Mouse (Mus musculus) urinary bladder, adult 2 months (tissue): ENCODE results near the gene Kif13a. TPM values are rescaled to one million over a fixed set of nuclear protein-coding genes. Genes with fewer than 3 reads are reported as not detected.

Experiments used
- DNase-seq: peaks from one replicate; pipeline ENCODE4 v3.0.0; 2022; ENCODE audit warnings: low spot score
- polyA plus RNA-seq: library from polyadenylated mRNA; depleted of rRNA; stranded (reverse); fragments of >200 nt; gene quantifications from 2 replicates; pipeline ENCODE4 v1.2.3, GENCODE M21; 2012

Gene Kif13a
- polyA plus RNA-seq, 1 experiment: 25.5 TPM

DNA sequence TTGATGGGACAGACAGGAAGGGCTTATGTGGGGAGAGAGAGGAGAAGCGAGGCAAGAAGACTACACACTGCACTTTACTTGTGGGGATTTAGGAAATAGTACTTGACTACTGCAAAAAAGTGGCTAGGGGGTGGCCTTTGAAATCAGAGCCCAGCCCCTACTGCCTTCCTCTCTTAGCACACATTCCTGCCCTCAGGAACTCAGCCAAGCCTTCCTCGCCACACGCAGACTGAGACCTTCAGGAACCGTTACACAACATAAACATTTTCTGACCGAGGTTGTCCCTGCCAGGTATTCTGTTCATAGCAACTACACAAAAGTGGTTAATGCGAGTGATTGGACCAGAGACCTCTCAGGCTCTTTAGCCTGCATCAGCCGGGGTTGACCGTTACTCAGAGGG is 8.1 kb downstream of the Kif13a start:
- no peak for DNase-seq

DNA sequence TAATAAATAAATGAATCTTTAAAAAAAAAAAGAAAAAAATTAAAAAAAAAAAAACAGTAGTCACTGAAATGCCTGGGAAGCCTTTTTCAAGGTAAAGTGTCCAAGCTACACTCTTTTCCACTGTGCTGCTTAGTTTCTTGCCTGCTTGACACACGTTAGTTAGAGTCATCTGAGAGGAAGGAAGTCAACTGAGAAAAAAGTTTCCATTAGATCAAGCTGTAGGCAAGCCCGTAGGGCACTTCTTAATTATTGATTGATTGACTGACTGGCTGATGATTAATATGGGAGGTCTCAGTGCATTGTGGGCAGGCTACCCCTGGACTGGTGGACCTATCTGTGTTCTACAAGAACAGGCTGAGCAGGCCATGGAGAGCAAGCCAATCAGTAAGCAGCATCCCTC is 9.9 kb downstream of the Kif13a start:
- DNase-seq: no peak

DNA sequence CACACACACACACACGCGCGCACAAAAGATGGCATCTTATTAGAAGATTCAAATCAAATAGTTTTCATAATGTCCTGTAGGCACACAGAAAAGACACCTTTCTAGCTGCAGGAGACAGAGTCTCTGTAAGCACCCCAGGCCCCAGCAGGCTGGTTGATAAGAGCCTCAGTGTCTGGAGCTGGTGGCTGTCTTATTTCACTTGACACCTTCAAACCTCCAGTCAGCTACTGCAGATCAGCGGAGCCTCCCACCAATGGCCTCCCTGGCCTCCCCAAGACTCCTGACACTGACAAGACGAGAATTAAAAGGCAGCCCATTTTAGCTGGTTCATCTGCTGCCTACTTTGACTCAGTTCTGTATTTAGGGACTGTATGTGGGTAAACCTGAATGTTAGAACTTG is 11.2 kb downstream of the Kif13a start:
- DNase-seq: no peak

DNA sequence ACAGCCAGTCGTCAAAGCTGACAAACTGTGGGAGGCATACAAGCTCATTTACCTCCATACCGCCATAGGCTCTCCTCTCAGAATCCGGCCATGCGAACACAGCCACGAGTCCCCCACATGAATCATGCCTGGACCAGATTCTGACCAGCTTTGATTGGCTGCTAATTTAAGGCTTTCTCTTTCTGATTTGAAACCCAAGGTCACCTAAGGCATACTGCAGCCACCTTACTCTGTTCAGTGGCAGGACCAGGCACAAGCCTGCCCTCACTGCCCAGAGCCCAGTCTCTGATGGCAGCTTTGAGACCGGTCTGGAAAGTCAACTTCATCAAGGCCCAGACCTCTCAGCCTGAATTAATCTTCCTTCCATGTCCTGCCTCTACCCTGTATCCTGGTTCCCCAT is 17.7 kb downstream of the Kif13a start:
- no peak for DNase-seq

DNA sequence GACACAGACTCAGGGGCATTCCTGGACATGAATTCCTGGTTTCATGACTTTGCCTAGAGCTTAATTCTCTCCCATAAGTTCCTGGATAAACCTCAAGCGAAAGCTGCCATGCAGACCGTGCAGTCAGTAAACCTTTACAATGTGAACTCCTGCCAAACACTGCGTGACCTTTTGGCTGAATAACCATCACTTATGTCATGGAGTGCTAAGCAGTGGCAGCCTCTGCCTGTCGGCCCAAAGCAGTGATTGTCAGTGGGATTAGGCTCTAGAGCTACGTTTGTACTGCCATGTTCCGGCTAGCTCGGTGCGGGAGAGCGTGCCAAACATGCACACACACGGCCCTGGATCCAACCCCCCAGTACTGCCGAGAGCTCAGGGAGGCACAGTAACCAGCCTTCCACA is 18.6 kb downstream of the Kif13a start:
- DNase-seq: no peak

DNA sequence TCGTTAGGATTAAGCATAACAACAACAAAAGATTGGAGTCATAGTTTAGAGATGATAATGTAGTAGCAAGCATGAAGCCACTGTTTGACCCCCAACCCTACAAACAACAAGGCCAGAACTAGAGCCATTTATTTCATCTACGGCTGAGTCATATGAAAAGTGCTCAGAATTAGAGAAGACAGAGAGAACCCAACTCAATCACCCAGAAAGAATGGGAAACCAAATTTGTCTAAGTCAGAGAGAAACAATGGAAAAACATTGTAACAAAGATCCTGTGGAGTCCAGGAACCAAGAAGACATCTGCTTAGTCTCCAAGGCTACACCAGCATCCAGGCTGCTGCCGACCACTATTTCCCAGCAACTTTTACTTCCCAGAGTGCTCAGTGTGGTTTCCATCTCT is 19.7 kb downstream of the Kif13a start:
- DNase-seq: no peak

DNA sequence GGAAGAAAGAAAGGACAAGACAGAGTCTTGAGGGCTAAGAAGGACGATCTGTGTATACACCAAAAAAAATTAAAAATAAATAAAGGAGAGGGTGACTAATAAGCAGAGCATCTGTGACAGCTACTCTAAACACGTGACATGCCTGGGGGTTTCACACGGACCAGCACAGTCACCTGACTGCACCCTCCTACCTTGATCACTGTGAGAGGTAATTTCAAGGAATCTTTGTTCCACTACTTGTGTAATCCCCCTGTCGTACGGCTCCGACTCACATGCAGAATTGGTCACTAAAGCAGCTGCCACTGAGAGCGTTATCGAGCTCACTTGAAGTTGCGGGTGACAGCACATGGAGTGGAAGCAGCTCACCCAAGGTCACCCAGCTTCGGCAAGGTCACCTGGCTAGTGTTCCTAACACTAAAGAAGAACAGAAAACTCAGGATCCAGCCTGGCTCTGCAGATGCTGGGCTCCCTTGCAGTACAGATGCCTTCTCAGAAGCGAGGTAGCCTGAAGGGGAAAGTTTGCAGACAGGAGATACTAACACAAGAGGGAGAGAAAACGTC is 20.6 kb downstream of the Kif13a start:
- no peak for DNase-seq

DNA sequence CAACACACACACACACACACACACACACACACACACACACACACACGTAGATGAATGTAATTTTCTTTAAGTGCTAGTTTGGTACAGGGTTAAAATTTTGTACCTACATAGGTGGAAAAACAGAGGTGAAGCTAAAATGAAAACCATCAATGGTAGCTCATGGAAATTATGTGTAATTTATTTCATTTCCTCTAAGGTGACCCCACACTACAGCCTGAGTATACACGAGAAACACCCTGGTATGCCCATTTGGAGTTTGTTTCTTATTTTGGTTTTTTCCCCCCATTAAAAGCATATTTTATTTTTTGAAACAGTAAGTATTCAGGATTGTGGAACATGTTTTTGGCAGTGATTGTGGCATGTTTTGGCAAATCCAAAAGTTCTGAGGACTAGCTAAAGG is 21.3 kb downstream of the Kif13a start:
- no peak for DNase-seq

DNA sequence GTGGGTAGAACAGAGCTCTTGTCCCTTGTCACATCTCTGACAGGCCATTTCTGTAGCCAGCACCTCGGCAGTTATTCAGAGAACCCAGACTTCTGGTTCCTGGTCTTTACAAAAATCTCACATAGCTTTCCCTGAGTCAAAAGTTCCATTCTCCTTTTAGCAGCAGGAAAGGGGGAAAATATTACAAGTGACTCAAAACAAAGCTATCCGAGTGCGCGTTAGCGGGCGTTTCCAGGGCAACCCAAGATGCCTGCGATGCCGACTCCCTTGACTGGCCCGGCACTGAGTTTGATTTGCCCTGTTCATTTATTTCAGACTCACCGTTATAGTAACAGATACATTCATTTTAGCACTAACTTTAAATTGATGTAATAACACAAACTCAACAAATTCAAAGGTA is 21.8 kb downstream of the Kif13a start:
- DNase-seq: no peak

DNA sequence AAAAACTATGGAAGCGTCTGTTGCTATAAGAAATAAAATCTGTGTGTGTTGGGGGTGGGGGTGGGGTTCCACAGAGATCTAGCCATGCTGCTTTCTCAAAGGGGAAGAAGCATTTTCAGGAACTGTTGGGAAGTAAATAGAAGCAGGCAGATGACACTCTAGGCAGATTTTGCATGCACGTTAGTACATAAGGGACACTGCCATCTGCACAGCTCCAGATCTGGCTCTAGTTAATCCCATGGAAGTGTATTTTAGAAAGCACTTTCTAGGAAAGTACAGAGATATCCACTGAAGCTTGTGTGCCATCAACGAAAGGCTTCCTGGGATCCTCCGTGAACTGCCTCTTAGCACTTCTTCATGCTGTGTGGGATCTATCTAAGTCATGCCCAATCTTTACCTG is 22.6 kb downstream of the Kif13a start:
- no peak for DNase-seq

DNA sequence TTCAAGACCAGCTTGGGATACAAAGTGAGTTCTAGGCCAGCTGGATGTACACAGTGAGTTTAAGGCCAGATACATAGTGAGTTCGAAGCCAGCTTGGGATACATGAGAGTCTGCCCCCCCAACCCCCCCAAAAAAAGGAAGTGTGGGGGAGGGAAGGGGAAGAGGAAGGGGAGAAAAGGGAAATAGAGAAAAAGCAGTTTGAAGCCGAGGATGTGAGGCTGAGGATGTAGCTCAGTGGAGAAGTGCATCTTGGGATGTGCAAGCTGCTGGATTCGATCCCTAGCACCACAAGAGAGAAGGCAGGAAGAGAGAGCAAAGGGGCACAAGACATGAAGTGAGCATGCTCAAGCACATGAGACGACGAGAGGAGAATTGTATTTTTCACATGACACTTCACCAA is 23.7 kb downstream of the Kif13a start:
- no peak for DNase-seq

DNA sequence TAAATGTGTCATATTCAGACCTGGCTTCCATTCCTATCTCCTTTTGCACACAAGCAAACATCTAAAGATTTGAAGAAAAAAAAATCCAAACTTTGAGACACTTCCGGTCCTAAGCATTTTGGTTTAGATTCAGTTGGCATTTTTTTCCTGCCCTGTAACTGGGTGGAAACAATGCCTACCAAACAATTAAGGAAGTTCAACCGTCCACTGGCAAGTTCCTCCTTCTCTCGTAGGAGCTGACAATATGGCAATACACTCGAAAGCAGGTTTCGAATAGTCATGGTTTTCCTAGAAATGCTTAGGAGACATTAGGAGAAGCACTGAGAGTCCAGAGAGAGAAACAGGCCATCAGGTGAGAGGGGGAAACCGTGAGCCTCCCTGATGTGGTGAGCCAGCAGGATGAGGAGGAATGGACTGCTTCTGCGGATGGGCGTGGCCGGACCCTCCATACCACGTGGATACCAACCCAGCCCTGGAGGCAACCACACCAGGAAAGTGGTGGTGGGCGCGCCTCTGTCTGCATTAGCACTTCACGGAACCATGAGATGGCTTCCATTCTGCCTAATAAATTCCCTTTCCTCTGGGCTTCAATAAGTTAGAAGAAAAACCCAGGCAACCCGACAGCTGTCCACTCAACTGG is 24.6 kb downstream of the Kif13a start:
- no peak for DNase-seq

DNA sequence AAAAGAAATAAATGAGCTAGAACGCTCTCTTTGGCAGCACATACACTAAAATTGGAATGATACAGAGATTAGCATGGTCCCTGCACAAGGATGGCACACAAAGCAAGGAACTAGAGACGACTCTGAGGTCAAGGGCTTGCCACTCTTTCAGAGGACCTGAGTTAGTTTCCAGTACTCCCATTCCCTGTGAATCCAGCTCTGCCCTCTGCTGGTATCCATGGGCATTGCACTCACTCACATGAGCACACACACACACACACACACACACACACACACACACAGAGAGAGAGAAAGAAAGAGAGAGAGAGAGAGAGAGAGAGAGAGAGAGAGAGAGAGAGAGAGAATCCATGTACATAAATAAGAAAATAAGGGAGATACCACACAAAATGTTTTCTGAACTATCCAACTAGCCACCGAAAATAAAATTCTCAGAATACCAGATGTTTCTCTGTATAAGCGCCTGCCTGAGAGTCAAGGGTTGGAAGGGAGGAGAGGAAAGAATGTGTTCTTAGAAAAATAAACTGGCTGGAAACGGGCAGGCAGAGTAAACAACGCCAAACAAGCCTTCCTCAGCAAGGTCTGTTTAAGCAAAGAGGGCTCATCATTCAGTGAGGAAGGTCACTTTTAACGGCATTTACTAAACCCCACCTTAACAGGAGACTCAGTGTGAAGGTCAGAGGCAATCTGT is 27.0 kb downstream of the Kif13a start:
- DNase-seq: no peak

DNA sequence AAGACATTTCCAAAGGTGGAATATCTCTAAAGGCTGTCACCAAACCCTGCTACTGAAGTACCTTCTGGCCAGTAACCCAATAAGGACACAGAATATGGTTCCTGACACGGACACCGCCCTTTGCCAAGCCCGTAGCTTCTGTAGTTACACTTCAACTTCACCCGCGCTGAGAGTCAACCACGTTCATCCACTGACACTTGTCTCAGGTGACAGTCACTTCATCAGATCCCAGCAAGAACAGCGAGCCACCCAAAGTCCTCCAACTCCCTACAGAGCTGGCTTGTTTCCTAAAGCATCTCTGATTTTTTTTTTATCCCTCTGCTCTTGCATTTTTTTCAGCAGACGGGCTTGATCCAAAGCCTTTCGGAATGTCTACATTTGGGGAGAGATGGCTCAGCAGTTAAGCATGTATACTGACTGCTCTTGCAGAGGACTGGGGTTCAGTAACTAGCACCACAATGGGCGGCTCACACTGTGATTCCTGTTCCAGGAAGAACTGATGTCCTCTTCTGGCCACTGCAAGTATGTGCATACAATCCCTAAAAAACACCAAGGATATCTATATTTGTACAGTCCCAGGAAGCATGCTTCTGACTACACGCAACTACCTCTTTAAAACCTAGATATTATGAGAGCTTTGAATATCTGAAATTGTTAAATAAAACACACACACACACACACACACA is 28.7 kb downstream of the Kif13a start:
- no peak for DNase-seq

DNA sequence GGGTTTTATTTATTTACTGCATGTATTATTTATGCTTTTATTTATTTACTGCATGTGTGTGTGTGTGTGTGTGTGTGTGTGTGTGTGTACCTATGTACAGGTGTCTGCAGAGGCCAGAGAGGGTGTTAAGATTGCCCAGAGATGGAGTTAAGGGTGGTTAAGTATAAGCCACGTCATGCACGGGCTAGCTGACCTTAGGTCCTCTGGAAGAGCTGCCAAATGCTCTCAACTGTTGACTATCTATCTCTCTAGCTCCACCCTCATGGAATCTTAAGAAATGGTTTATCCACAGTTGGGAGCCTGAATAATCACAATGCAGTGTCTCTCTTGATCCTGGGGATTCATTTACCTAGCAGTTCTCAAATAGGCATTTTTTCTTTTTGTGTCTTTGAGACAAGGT is 30.8 kb downstream of the Kif13a start:
- DNase-seq: no peak

DNA sequence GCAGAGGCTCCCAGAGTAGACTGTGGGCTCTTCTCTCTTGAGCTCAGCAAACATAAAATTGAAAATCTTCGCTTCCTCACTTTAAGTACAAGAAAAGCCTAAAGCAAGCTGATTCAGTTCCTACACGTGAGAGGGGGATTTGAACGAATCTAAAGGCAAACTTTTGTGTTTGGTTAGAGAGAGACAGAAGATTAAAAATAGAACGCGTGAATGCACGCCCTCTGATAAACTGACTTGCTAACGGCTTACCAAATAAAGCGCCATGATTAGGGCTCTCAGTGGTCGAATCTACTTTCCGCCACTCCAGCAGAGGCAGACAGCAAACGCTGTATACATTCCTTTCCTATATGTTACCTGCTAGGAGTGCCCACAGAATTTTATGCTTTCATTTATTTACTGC is 31.3 kb downstream of the Kif13a start:
- no peak for DNase-seq

DNA sequence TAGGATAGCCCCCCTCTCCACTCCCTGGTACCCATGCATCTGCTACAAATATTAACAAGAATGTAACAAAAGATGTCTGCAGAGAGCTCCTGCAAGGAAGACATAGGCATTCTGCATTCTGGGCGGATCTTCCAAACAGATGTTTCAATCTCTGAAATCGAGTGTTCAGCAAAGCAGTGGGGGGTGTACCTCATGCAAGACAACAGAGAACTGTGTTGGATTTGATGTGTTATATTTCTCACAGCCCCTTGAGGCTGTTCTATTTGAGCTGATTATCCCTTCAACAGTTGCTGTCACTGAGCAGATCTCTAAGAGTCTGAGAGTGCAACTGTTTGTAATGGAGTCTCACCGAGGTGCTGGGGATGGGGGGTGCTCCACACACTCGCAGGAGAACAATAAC is 37.3 kb downstream of the Kif13a start:
- DNase-seq: no peak

DNA sequence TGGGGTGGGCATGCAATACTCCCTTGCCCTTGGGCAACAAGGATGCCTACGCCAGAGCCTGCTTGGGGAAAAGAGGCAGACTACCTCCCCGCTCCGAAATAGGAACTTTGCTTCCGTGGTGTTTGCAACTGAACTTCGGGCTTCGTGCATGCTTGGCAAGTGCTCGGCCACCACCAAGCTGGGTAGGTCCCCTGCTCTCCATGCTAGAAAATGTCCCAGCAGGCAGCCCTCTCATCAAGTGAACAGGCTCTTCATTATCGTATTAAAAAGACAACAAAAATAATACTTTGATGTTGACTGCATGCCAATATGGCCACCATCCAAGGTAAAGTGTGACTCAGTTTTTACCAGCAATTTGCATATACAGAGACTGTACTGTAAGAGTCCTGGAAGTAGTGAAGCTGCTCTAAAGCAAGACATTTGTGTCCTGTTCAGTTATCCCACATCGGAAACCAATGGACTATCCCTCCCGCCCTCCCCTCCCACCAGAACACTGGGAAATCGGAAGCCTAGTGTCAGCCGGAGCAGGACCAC is 41.5 kb downstream of the Kif13a start:
- DNase-seq: no peak

DNA sequence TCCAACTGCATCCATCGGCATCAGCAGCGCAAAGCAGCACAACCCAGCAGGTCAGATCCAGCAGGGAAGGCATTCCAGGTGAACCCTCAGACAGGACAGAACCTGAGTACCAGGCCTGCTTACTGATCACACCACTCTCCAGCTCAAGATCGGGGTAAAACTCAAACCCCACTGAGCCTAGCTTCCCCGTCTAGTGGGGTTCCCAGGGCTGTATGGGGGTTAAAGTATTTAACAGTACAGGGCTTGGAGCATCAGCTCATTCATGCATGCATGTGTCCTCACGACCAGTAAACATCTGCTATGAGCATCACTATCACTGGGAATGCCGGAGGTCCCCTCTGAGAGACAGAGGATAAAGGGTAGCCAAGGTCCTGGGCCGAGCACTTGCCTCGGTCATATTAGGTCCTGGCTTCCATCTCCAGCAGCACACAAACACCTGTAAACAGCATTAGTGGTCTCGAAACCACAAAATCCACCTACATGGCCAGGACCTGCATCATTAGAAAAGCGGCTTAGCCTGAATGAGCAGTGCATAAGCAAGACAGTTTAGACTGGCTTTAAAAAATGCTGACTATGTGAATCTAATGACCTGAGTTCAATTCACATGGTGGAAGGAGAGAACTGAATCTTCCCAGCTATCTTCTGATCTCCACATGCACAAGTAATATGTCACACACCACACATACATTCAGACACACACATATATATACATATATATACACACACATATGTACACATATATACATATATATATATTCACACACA is 43.0 kb downstream of the Kif13a start:
- no peak for DNase-seq

DNA sequence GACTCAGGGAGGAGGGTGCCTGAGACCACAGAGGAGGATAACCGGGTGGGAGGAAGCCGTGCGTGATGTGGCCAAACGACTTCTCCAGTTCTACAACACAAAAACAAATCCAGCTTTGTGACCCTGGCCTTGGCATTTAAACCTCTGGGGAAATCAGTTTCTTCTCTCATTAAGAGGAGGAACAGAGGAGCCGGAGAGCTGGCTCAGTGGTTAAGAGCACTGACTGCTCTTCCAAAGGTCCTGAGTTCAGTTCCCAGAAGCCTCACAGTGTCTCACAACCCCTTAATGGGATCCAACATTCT is 44.0 kb downstream of the Kif13a start:
- DNase-seq: no peak

DNA sequence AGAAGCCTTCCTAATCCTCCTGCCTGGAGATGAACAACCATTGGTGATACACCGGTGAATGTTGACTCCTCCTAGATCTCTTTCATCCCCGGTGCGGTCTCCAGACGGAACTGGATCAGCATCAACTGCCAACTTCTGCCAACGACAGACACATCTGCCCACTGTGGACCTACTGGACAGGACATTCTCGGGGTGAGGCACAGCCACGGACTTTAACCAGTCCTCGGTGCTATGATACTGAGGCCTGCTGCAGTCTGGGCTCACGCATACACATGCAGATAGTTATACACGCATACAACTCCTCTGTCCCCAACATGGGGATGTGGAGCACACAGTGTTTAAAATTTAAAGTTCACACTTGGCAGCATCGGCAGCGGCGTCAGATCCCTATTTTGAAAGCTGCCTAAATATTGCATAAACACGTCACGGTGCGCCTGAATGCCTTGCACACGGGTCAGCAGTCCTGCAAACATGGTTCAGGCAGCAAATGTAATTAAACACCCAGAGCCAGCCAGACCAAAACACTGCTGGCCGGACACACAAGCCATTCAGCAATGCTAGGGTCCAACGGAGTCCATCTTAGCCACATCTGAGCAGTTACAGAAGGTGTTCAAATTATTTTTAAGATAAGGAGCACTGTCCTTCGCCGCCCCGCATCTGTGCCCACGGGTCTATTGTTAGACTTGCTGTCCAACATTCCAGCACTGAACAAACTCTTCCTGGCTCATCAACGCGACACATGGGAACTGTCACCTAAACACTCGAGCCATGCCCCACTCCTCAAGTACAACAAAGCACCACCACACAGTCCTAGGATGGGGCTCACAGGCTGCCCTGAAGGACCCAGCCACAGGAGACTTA is 44.5 kb downstream of the Kif13a start:
- no peak for DNase-seq
